Mouse (Mus musculus) MEL (cell line): ENCODE measurements at regions not wholly inside any gene's neighbourhood (a gene's known extent, or its start where the extent isn't known, plus 50 kb on each side); places are given as distances from the start of the nearest gene placed in this dataset.

ENCODE experiments used
- DNase-seq: peaks from one replicate; pipeline ENCODE4 v3.0.0; 2011; ENCODE audit warnings: low read depth, low spot score
- H3K27ac ChIP-seq: 2 replicates; pipeline ENCODE4 v1.5.1; 2012; ENCODE audit warnings: low read depth, mild to moderate bottlenecking, control low read depth, low read length, moderate library complexity; ENCODE audit not compliant: control insufficient read depth
- H3K27me3 ChIP-seq, 2 experiments: fragments of 150-350 bp in 1 of 2; sonication (generic) in 1 of 2; 2 replicates each; pipeline ENCODE4 v1.6.1; 2012; ENCODE audit warnings: low read length in 2 of 2, mild to moderate bottlenecking in 2 of 2, improper control_type of control experiment in 1 of 2, moderate library complexity in 1 of 2; ENCODE audit not compliant: insufficient read depth in 2 of 2, control insufficient read depth in 1 of 2
- H3K36me3 ChIP-seq, 2 experiments: 2 replicates each; pipeline ENCODE4 v1.6.1; 2012 to 2014; ENCODE audit warnings: low read length in 2 of 2, improper control_type of control experiment in 1 of 2, inconsistent platforms in 1 of 2, mild to moderate bottlenecking in 1 of 2; ENCODE audit not compliant: insufficient read depth in 2 of 2, control insufficient read depth in 1 of 2
- H3K4me1 ChIP-seq, 2 experiments: fragments of 150-350 bp in 1 of 2; sonication (generic) in 1 of 2; 2 replicates each; pipeline ENCODE4 v1.6.1; 2012; ENCODE audit warnings: low read length in 2 of 2, improper control_type of control experiment in 1 of 2, mild to moderate bottlenecking in 1 of 2; ENCODE audit not compliant: insufficient read depth in 2 of 2, control insufficient read depth in 1 of 2
- H3K4me3 ChIP-seq, 2 experiments: fragments of 150-350 bp in 1 of 2; sonication (generic) in 1 of 2; 2 replicates each; pipeline ENCODE4 v1.5.1; 2012; ENCODE audit warnings: low read depth in 2 of 2, low read length in 2 of 2, mild to moderate bottlenecking in 2 of 2, moderate library complexity in 2 of 2, control low read depth in 1 of 2, improper control_type of control experiment in 1 of 2; ENCODE audit not compliant: control insufficient read depth in 1 of 2, insufficient read depth in 1 of 2
- H3K79me2 ChIP-seq: 2 replicates; pipeline ENCODE4 v1.6.1; 2012; ENCODE audit warnings: mild to moderate bottlenecking, low read length, moderate library complexity; ENCODE audit not compliant: control insufficient read depth, poor library complexity, insufficient read depth
- H3K9ac ChIP-seq: 2 replicates; pipeline ENCODE4 v1.6.1; 2012; ENCODE audit warnings: low read depth, mild to moderate bottlenecking, control low read depth, low read length, moderate library complexity; ENCODE audit not compliant: control insufficient read depth, poor library complexity, severe bottlenecking
- H3K9me3 ChIP-seq: fragments of 150-350 bp; sonication (generic); replicated peaks from 2 replicates; pipeline ENCODE4 v1.6.1; 2012; ENCODE audit warnings: mild to moderate bottlenecking, low read length, improper control_type of control experiment, moderate library complexity; ENCODE audit not compliant: insufficient read depth
- CHD1 ChIP-seq: IDR thresholded peaks from 2 replicates; pipeline ENCODE4 v1.6.1; 2012; ENCODE audit warnings: low read depth, mild to moderate bottlenecking, inconsistent platforms, low read length, improper control_type of control experiment
- CHD2 ChIP-seq: IDR thresholded peaks from 2 replicates; pipeline ENCODE4 v1.6.1; 2011; ENCODE audit warnings: low read length, improper control_type of control experiment
- CTCF ChIP-seq, 3 experiments: IDR thresholded peaks in 2 of 3; conservative IDR thresholded peaks in 1 of 3; 2 replicates each; pipeline ENCODE4 v1.5.1; 2011 to 2012; ENCODE audit warnings: low read length in 3 of 3, low read depth in 2 of 3, mild to moderate bottlenecking in 2 of 3, improper control_type of control experiment in 1 of 3, inconsistent platforms in 1 of 3, mixed read lengths in 1 of 3, moderate library complexity in 1 of 3; ENCODE audit not compliant: control insufficient read depth in 1 of 3, insufficient read depth in 1 of 3, poor library complexity in 1 of 3, severe bottlenecking in 1 of 3
- E2F4 ChIP-seq: IDR thresholded peaks from 2 replicates; pipeline ENCODE4 v1.6.1; 2011; ENCODE audit warnings: low read depth, low read length, improper control_type of control experiment, borderline replicate concordance
- ETS1 ChIP-seq: IDR thresholded peaks from 2 replicates; pipeline ENCODE4 v1.6.1; 2012; ENCODE audit warnings: low read depth, mild to moderate bottlenecking, inconsistent platforms, low read length, improper control_type of control experiment, moderate library complexity
- GABPA ChIP-seq: IDR thresholded peaks from 2 replicates; pipeline ENCODE4 v1.6.1; 2012; ENCODE audit warnings: low read depth, mild to moderate bottlenecking, inconsistent platforms, low read length, improper control_type of control experiment, moderate library complexity
- GATA1 ChIP-seq: IDR thresholded peaks from 2 replicates; pipeline ENCODE4 v1.6.1; 2011; ENCODE audit warnings: low read depth, low read length, improper control_type of control experiment
- HCFC1 ChIP-seq: IDR thresholded peaks from 2 replicates; pipeline ENCODE4 v1.6.1; 2012; ENCODE audit warnings: low read depth, mild to moderate bottlenecking, inconsistent platforms, low read length, improper control_type of control experiment, moderate library complexity
- KAT2A ChIP-seq: conservative IDR thresholded peaks from 2 replicates; pipeline ENCODE4 v1.6.1; 2012; ENCODE audit warnings: low read depth, low read length, improper control_type of control experiment, inconsistent platforms
- MAZ ChIP-seq: IDR thresholded peaks from 2 replicates; pipeline ENCODE4 v1.6.1; 2012; ENCODE audit warnings: low read depth, mild to moderate bottlenecking, inconsistent platforms, low read length, improper control_type of control experiment
- MEF2A ChIP-seq: IDR thresholded peaks from 2 replicates; pipeline ENCODE4 v1.6.1; 2014; ENCODE audit warnings: low read depth, mild to moderate bottlenecking, inconsistent platforms, low read length, improper control_type of control experiment; ENCODE audit not compliant: poor library complexity, insufficient replicate concordance, severe bottlenecking; ENCODE audit errors: extremely low read depth
- MXI1 ChIP-seq: IDR thresholded peaks from 2 replicates; pipeline ENCODE4 v1.6.1; 2011; ENCODE audit warnings: mild to moderate bottlenecking, low read depth, low read length, improper control_type of control experiment
- NELFE ChIP-seq: IDR thresholded peaks from 2 replicates; pipeline ENCODE4 v1.6.1; 2011; ENCODE audit warnings: low read depth, low read length, improper control_type of control experiment
- NRF1 ChIP-seq: IDR thresholded peaks from 2 replicates; pipeline ENCODE4 v1.6.1; 2014; ENCODE audit warnings: low read depth, mild to moderate bottlenecking, inconsistent platforms, low read length, improper control_type of control experiment, moderate library complexity; ENCODE audit not compliant: poor library complexity, insufficient read depth, severe bottlenecking
- RAD21 ChIP-seq: IDR thresholded peaks from 2 replicates; pipeline ENCODE4 v1.6.1; 2011; ENCODE audit warnings: mild to moderate bottlenecking, low read depth, low read length, improper control_type of control experiment
- SIN3A ChIP-seq: IDR thresholded peaks from 2 replicates; pipeline ENCODE4 v1.6.1; 2012; ENCODE audit warnings: low read length, improper control_type of control experiment, inconsistent platforms
- USF2 ChIP-seq, 2 experiments: IDR thresholded peaks; 2 replicates each; pipeline ENCODE4 v1.6.1; 2011 to 2012; ENCODE audit warnings: improper control_type of control experiment in 2 of 2, low read length in 2 of 2, borderline replicate concordance in 1 of 2, inconsistent platforms in 1 of 2, low read depth in 1 of 2, mild to moderate bottlenecking in 1 of 2; ENCODE audit not compliant: insufficient read depth in 1 of 2
- ZKSCAN1 ChIP-seq: IDR thresholded peaks from 2 replicates; pipeline ENCODE4 v1.6.1; 2012; ENCODE audit warnings: low read depth, mild to moderate bottlenecking, inconsistent platforms, low read length, improper control_type of control experiment, moderate library complexity
- ZNF384 ChIP-seq: IDR thresholded peaks from 2 replicates; pipeline ENCODE4 v1.6.1; 2012; ENCODE audit warnings: low read depth, mild to moderate bottlenecking, inconsistent platforms, low read length, improper control_type of control experiment

DNA sequence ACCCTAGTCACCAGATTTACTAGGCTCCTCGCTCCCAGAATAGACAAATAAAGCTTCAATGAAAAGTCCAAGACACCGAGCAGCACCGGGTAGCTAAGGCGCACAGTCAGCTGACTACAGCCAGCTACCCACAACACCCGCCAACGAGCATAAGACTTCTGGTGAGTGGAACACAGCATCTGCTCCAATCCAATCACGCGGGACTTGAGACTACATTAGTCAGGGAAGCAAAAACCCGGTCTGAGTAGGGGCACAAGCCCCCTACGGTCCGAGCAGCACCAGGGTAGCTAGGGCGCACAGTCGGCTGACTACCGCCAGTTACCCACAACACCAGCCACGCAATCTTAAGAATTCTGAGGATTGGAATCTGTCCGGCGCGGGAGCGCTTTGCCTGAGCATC lies 704.0 kb downstream of the Rpia start:
- no peaks in the 10 kb centered on the region for H3K9me3 ChIP-seq
- no peak overlapping the region for H3K9ac ChIP-seq
- H3K4me3 ChIP-seq: no peak overlapping the region
- DNase-seq: no peak
- TF ChIP-seq MXI1 (no peak), USF2 (IDR thresholded peaks at IDR 0.05; ENCODE audit: borderline replicate concordance in 1 of 2, insufficient read depth in 1 of 2, low read depth in 1 of 2, low read length in 2 of 2) (no peak), MEF2A (no peak), ZKSCAN1 (no peak), RAD21 (no peak), GABPA (no peak), ETS1 (no peak), GATA1 (no peak), CHD2 (no peak), KAT2A (no peak), CTCF (IDR thresholded peaks at IDR 0.05 in 2 of 3, conservative IDR thresholded peaks at IDR 0.05 in 1 of 3; ENCODE audit: control insufficient read depth in 1 of 3, insufficient read depth in 1 of 3, low read depth in 2 of 3, low read length in 3 of 3, poor library complexity in 1 of 3, severe bottlenecking in 1 of 3) (no peak), HCFC1 (no peak), ZNF384 (no peak), NELFE (no peak)
- no peaks in the 10 kb centered on the region for H3K36me3 ChIP-seq
- H3K4me1 ChIP-seq: no peaks in the 10 kb centered on the region
- H3K27ac ChIP-seq: no peak overlapping the region
- H3K79me2 ChIP-seq: no peaks in the 10 kb centered on the region
- no peaks in the 10 kb centered on the region for H3K27me3 ChIP-seq

DNA sequence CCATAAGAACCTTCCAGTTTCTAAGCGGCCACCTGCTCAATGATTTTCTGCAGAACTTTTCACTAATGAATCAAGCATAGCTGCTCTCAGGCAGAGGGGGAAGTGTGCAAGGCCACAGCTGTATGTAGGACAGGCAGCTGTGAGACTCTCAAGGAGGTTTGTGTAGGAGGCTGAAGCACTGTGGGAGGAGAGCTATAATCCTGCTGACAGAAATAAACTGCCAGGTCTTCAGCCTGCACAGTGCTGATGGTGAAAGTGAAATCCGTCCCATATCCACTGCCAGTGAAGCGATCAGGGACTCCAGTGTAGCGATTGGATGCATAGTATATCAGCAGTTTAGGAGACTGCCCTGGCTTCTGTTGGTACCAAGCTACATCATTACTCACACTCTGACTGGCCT lies 718.2 kb downstream of the Rpia start:
- TF ChIP-seq CHD2 (no peak), GABPA (no peak)
- Histone ChIP-seq H3K9ac (no peak overlapping the region), H3K36me3 (no peaks in the 10 kb centered on the region), H3K9me3 (no peaks in the 10 kb centered on the region), H3K4me1 (no peaks in the 10 kb centered on the region), H3K4me3 (no peak overlapping the region), H3K27me3 (no peaks in the 10 kb centered on the region), H3K79me2 (no peaks in the 10 kb centered on the region), H3K27ac (no peak overlapping the region)
- DNase-seq: no peak

DNA sequence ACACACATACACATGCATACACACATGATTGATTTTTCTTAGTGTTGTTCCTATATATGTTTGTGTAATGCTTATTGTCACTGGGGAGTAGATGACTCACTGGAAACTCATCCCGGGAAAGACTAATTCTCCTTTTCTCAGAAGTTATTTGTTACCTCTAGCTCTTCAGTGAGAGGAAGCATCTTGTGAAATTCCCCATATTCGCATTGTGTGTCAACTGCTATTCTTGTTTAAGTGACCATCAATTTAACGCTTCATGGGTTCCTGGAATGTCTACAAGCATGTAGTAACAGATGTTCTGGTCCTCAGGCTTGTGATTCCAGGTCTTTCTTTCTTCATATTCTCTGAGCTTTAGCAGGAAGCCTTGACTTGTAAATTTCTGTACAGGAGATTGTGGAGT lies 720.0 kb downstream of the Rpia start:
- H3K9me3 ChIP-seq: no peaks in the 10 kb centered on the region
- no peaks in the 10 kb centered on the region for H3K27me3 ChIP-seq
- no peak for DNase-seq
- no peak overlapping the region for H3K9ac ChIP-seq
- no peaks in the 10 kb centered on the region for H3K79me2 ChIP-seq
- no peak overlapping the region for H3K4me3 ChIP-seq
- H3K4me1 ChIP-seq: no peaks in the 10 kb centered on the region
- no peak overlapping the region for H3K27ac ChIP-seq
- TF ChIP-seq HCFC1 (no peak), E2F4 (no peak), NRF1 (no peak), CTCF (IDR thresholded peaks at IDR 0.05 in 2 of 3, conservative IDR thresholded peaks at IDR 0.05 in 1 of 3; ENCODE audit: control insufficient read depth in 1 of 3, insufficient read depth in 1 of 3, low read depth in 2 of 3, low read length in 3 of 3, poor library complexity in 1 of 3, severe bottlenecking in 1 of 3) (no peak), MAZ (no peak), SIN3A (no peak), MEF2A (no peak), CHD1 (no peak)
- H3K36me3 ChIP-seq: no peaks in the 10 kb centered on the region
